Mouse (Mus musculus) megakaryocyte, embryonic 14.5 days (primary cell): ENCODE measurements around the gene Gramd1a. TPM values are rescaled to one million over a fixed set of nuclear protein-coding genes. Genes with fewer than 3 reads are reported as not detected.

ENCODE experiments used
- H3K27me3 ChIP-seq: replicated peaks from 2 replicates; pipeline ENCODE3; 2012; ENCODE audit warnings: inconsistent platforms
- H3K36me3 ChIP-seq: replicated peaks from 2 replicates; pipeline ENCODE3; 2012; ENCODE audit warnings: low read length, inconsistent platforms, mixed read lengths
- H3K4me1 ChIP-seq: 2 replicates; pipeline ENCODE4 v1.6.1; 2012; ENCODE audit warnings: inconsistent platforms
- H3K4me3 ChIP-seq: replicated peaks from 2 replicates; pipeline ENCODE3; 2012; ENCODE audit warnings: moderate library complexity, mild to moderate bottlenecking, inconsistent platforms
- H3K9me3 ChIP-seq: 2 replicates; pipeline ENCODE4 v1.6.1; 2012; ENCODE audit warnings: inconsistent platforms
- FLI1 ChIP-seq: IDR thresholded peaks from 2 replicates; pipeline ENCODE4 v1.6.1; 2012; ENCODE audit warnings: low read length, inconsistent platforms, mixed read lengths
- GATA1 ChIP-seq: IDR thresholded peaks from 3 replicates; pipeline ENCODE4 v1.6.1; 2012; ENCODE audit warnings: mixed read lengths, low read length, inconsistent platforms, borderline replicate concordance
- polyA plus RNA-seq: library from polyadenylated mRNA; stranded (reverse); fragments of >175 nt; gene quantifications from 2 replicates; pipeline ENCODE4 v1.2.3, GENCODE M21; 2012; ENCODE audit warnings: low replicate concordance; ENCODE audit not compliant: insufficient read depth

The Gramd1a gene
- polyA plus RNA-seq, 1 experiment, result 122 TPM

DNA sequence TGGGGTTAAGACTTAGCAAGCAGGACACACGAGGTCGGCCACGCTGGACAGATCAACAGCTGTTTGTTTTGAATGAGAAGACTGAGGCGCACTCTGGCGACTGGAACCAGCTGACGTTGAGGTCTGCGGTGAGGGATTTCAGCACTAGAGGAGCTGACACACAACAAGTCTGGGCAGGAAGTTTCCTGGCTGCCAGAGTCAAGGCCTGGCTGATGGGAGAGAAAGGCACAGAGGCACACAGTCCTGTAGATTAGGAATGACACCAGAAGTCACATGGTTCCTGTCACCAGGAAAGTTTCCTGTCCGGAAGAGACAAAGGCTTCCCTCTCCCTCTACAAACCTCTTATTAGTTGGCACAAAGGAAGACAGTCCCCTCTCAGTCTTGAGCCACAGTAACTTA is 12.7 kb upstream of the Gramd1a start:
- TF ChIP-seq FLI1, result peak; percentile 60; the same call in 1 of the 2 replicates
- peak; percentile 74; the same call in 1 of the 3 replicates for TF ChIP-seq GATA1
- Histone ChIP-seq H3K36me3 (no peaks in the 10 kb centered on the region), H3K4me1 (peaks cover 63% of the 10 kb centered on the region), H3K4me3 (peak overlapping the region; percentile 75), H3K27me3 (peaks cover under 1% of the 10 kb centered on the region), H3K9me3 (peaks cover 14% of the 10 kb centered on the region)

DNA sequence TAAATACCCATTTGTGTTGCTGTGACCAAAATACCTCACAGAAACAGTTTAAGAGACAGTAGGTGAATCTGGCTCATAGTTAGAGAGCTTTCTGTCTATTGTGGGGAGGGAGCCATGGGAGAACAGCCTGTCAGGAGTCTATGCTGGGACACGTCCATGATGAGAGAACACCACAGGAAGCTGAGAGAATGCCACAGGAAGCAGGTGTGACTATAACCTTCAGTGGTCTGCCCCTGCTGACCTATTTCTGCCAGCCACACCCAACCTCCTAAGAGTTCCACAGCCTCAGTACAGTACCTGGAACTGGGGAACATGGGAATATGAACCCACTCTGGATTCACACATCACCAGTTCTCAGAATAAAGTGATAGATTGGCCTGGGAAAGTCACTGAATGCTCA is 9.1 kb upstream of the Gramd1a start:
- H3K4me3 ChIP-seq, result no peak overlapping the region
- TF ChIP-seq FLI1, result no peak
- TF ChIP-seq GATA1, result no peak
- peaks cover 2% of the 10 kb centered on the region for H3K27me3 ChIP-seq
- peaks cover 15% of the 10 kb centered on the region for H3K9me3 ChIP-seq
- H3K4me1 ChIP-seq, result peaks cover 72% of the 10 kb centered on the region
- no peaks in the 10 kb centered on the region for H3K36me3 ChIP-seq

DNA sequence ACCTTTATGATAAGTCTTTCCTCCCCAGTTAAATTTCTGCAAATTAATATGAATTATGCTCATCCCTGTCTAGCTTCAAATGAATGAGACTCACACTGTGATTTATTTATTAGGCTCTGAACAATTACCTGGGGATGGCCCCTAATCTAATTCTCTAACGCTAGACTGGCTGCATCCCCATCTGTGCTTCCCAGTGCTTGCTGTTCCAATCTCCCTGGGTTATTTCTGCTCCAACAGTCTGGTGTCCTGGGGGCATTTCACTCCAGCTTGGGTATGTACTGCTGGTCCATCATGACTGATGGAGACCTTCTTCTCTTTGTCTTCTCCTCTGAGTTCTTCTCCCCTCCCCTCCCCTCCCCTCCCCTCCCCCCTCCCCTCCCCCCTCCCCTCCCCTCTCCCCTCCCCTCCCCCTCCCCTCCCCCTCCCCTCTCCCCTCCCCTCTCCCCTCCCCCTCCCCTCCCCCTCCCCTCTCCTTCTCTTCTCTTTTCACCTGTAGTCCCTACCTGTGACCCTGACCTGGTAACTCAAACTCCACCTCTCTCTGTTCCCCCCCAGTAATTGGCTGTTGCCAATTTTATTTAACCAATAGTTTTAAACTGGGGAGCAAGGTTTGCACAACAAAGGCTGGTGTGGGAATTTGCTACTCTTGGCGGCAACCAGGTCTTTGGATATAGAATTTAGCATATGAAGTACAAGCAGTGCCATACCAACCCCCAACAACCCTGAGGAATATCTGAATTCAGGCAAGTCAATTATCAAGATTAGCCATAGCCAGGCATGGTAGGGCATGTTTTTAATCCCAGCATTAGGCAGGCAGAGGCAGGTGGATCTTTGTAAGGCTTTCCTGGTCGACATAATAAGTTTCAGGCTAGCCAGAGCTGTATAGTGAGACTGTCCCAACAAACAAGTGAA is 8.2 kb upstream of the Gramd1a start:
- Histone ChIP-seq H3K36me3 (no peaks in the 10 kb centered on the region), H3K9me3 (peaks cover 20% of the 10 kb centered on the region), H3K27me3 (peaks cover 2% of the 10 kb centered on the region), H3K4me1 (peaks cover 70% of the 10 kb centered on the region), H3K4me3 (no peak overlapping the region)
- TF ChIP-seq GATA1 (no peak), FLI1 (no peak)

DNA sequence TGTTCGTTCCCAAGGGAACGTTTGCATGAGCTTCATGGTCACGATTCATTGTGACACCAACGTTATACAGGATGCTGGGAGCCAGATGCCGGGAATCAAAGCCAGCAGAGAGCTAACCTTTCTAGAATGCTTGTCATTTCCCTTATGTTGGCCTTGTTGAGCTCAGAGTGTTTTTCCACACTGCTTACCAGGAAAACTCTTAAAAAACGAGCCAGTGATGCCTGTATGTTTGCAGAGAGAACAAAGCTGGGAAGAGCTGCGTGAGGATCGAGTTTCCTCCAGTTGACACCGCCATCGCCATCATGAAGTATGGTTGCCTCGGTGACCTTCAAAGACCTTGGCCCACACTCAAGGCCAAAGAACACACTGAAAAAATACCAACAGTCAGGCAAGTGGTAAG is 6.6 kb upstream of the Gramd1a start:
- no peaks in the 10 kb centered on the region for H3K36me3 ChIP-seq
- H3K27me3 ChIP-seq, result peaks cover 2% of the 10 kb centered on the region
- TF ChIP-seq FLI1 (no peak), GATA1 (no peak)
- peaks cover 63% of the 10 kb centered on the region for H3K4me1 ChIP-seq
- H3K9me3 ChIP-seq, result peaks cover 20% of the 10 kb centered on the region
- H3K4me3 ChIP-seq, result no peak overlapping the region

DNA sequence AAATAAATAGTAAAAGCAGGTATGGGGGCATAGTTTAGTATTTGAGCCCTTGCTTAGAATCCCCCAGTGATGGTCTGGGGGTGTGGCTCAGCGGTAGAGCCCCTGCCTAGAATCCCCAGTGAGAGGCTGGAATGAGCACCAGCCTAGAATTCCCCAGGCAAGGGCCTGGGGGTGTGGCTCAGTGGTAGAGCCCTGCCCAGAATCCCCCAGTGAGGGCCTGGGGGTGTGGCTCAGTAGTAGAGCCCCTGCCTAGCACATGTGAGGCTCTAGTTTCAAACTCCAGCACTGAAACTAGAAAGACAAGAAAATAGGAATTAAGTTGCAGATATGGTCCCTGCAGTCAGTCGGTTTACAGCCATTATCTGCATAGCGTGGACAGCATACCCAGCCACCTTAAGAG is 6.1 kb upstream of the Gramd1a start:
- H3K9me3 ChIP-seq, result peaks cover 19% of the 10 kb centered on the region
- H3K36me3 ChIP-seq, result no peaks in the 10 kb centered on the region
- H3K27me3 ChIP-seq, result peaks cover 2% of the 10 kb centered on the region
- H3K4me3 ChIP-seq, result no peak overlapping the region
- TF ChIP-seq FLI1, result no peak
- no peak for TF ChIP-seq GATA1
- peaks cover 68% of the 10 kb centered on the region for H3K4me1 ChIP-seq

DNA sequence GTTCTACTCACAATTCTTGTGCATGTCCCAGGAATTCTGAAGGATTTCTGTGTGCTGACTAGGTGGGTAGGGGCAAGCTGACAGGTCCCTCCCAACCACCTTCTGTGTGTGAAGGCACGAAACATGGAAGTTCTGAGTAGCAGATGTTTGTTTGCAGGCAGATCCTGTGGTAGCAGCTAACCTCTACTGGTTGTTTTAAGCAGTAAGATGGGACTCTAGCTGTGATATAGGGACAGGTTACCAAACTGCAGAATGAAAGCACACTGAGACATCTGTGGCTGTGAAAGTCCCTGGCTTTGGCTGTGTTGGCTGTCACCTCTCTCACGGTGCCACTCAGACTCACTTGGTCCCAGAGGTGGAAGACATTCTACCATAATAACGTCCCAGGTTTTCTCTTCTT is 5.5 kb upstream of the Gramd1a start:
- Histone ChIP-seq H3K27me3 (peaks cover 2% of the 10 kb centered on the region), H3K4me1 (peaks cover 74% of the 10 kb centered on the region), H3K36me3 (no peaks in the 10 kb centered on the region), H3K4me3 (peak overlapping the region; percentile 7), H3K9me3 (peaks cover 13% of the 10 kb centered on the region)
- TF ChIP-seq FLI1, result no peak
- no peak for TF ChIP-seq GATA1

DNA sequence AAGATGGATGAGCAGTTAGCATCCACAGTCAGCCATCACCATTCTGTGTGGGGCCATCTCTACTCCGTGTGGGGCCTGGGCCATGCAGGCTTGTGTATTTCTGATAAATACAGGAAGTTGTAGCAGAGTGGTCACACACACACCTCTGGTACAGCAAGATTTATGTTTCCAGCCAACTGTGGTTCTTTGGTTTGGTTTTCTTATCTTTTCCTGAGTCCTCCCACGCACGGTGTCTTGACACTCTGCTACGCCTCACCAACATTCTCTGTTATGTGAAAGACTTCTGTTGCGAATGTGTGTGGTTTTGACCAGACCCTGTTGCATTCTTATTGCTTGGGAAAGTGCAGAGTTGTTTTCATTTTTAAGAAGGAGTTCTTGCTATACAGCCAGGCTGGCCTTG is 5.1 kb upstream of the Gramd1a start:
- TF ChIP-seq FLI1 (no peak), GATA1 (peak; percentile 61; the same call in 1 of the 3 replicates)
- peaks cover 2% of the 10 kb centered on the region for H3K27me3 ChIP-seq
- H3K4me1 ChIP-seq, result peaks cover 79% of the 10 kb centered on the region
- H3K36me3 ChIP-seq, result no peaks in the 10 kb centered on the region
- H3K4me3 ChIP-seq, result peak overlapping the region; percentile 81
- H3K9me3 ChIP-seq, result peaks cover 8% of the 10 kb centered on the region

DNA sequence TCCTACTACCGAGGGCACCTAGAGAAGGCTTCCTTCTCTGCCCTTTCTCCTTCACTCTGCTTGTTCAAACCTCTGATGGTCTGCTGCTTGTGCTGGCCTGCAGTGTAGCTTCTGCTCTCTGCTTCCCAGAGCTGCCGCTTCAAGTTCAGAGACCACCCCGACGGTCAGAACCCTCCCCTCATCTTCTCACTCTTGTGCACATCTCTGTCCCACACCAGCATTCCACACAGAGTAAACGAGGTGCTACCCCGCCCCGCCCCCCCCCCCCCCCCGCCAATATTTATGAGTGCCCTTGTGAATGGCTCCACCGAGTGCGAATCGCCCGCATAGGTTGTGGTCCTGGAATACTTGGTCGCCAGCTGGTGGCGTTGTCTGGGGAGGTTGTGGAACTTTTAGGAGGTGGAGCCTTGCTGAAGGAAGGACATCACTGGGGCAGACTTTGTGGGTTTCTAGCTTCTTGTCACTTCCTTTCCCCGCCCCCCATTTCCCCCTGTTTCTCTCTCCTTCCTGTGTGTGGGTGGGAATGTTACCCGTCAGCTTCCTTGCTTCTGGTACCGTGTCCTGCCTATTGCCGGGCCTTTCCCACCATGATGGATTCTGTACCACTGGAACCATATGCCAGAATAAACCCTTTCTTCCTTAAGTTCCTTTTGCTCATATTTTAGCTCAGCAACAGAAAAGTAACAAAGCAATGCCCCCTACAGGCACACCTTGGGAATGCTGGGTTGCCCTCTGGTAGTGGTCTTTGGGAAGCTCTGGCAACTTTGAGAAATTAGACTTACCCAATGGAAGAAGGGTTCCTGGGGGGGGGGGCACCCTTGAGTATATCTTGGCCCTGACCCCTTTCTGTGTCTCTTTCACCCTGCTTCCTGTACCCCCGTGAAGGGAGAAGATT is 585 bp upstream of the Gramd1a start:
- H3K27me3 ChIP-seq, result no peaks in the 10 kb centered on the region
- H3K4me1 ChIP-seq, result peaks cover 90% of the 10 kb centered on the region
- H3K9me3 ChIP-seq, result 0 out of 2 replicates have a peak, but pooled peaks cover 6% of the 10 kb centered on the region
- H3K4me3 ChIP-seq, result peak overlapping the region; percentile 71
- TF ChIP-seq FLI1 (no peak), GATA1 (no peak)
- H3K36me3 ChIP-seq, result no peaks in the 10 kb centered on the region

DNA sequence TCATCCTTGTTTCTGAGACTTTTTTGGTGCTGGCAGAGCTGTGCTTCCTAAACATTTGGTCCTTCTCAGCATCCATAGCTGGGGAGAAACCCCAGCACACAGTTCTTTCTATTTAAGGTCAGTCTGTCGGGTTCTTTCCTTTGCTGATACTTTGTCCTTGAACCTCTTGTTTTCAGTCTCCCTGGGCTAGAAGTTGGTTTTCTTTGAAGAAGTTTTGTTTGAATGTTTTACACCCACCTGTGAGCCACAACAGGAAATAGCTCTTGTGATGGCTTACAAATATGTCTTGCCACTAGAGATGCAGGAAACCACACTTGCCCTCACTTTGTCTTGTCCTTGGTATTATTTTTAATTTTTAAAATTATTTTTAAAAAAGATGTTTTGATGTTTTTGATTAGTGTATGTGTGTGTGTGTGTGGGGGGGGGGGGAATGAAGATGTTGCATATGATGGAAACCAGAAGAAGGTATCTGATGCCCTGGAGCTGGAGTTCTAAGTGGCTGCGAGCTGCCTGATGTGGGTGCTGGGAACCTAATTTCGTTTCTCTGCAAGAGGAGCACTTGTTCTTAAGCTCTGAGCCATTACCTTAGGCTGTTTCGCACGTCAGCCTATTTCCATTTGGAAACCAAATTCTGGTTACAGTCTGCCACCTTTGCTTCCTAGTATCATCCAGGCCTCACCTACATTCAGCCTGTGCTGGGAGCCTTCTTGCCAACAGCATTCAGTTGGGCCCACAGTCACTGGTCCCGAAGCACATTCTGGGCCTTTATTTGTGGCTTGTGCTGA is 2.0 kb downstream of the Gramd1a start:
- H3K4me1 ChIP-seq, result peaks cover 82% of the 10 kb centered on the region
- no peak for TF ChIP-seq GATA1
- TF ChIP-seq FLI1, result no peak

More for the DNA sequence above, 2.0 kb downstream of the Gramd1a start:
- Histone ChIP-seq H3K4me3 (no peak overlapping the region), H3K9me3 (no peaks in the 10 kb centered on the region), H3K36me3 (no peaks in the 10 kb centered on the region), H3K27me3 (no peaks in the 10 kb centered on the region)
